In the genomic region with DNA sequence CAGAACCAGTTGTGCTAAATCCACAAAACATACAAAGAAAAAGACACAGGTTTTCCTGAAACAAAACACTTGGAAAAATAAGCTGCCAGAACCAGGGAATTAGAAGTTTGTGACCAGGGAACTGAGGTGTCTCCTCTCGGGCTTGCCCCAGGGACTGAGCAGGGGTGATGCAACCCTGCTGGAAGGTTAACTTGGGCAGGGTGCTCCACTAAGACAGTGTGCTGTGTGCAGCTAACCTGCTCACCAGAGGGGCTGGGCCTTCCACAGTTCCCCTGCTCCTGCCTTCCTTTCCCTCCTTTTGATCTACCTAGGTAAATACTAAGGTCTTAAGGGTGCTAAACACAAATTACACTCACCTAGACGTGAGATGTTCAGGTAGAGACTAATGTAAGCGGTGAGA, we compare ENCODE assay signal across 13 mouse cellular contexts. TPM values are rescaled to one million over a fixed set of nuclear protein-coding genes. Genes with fewer than 3 reads are reported as not detected.
DNase-seq lines count a peak whose midpoint lies in the region; ATAC-seq and TF ChIP-seq lines count a peak whose summit lies in the region.
"Had no signal": no experiment of that assay in that cellular context is flagged by ENCODE, and none has a peak within 500 bp of the region (broad histone marks: within the 10 kb centered on the region; RNA-seq: fewer than 3 reads in every experiment).

No protein-coding gene starts in this region.

- 45% methylated on average over 3 of the region's 3 CpGs for WGBS in embryonic facial prominence, embryonic 13.5 days
- 48% methylated on average over 3 of the region's 3 CpGs for WGBS in embryonic facial prominence, embryonic 10.5 days
- WGBS in liver, embryonic 13.5 days (ENCODE audit: insufficient replicate concordance) = 64% methylated on average over 3 of the region's 3 CpGs
- 42% methylated on average over 3 of the region's 3 CpGs for WGBS in limb, embryonic 14.5 days
- 53% methylated on average over 3 of the region's 3 CpGs for WGBS in stomach, embryonic 16.5 days
- WGBS in lung, adult 2 months = 69% methylated on average over 3 of the region's 3 CpGs
- WGBS in kidney, embryonic 14.5 days = 51% methylated on average over 3 of the region's 3 CpGs

- ATAC-seq in embryonic facial prominence, embryonic 13.5 days (ENCODE audit: insufficient number of reproducible peaks, insufficient read depth, low FRiP score, low TSS enrichment, low read depth) = no peak
- ATAC-seq in liver, embryonic 13.5 days (ENCODE audit: low read depth) = no peak
- ATAC-seq in limb, embryonic 14.5 days (ENCODE audit: low FRiP score, low read depth) = no peak
- ATAC-seq in stomach, embryonic 16.5 days (ENCODE audit: insufficient read depth, low FRiP score) = no peak
- ATAC-seq in kidney, embryonic 14.5 days (ENCODE audit: low FRiP score, low TSS enrichment) = no peak

- no peak overlapping the region for H3K9ac ChIP-seq in embryonic facial prominence, embryonic 13.5 days
- peak overlapping the region; percentile 35; the same call in 1 of the 2 replicates for H3K9ac ChIP-seq in liver, embryonic 13.5 days
- H3K9ac ChIP-seq in limb, embryonic 14.5 days (ENCODE audit: low read depth, low read length, severe bottlenecking) = 0 out of 2 replicates have a peak overlapping the region, but pooled peaks have one; percentile 26
- H3K9ac ChIP-seq in stomach, embryonic 16.5 days (ENCODE audit: low read length) = no peak overlapping the region
- H3K9ac ChIP-seq in kidney, embryonic 14.5 days (ENCODE audit: low read depth, low read length) = no peak overlapping the region
- H3K9ac ChIP-seq: lung, embryonic 15.5 days had no signal

- DNase-seq in embryonic facial prominence, embryonic 10.5 days (ENCODE audit: low spot score) = no peak
- DNase-seq in liver, embryonic 13.5 days = no peak
- DNase-seq in liver = no peak
- no peak for DNase-seq in limb, embryonic 14.5 days (ENCODE audit: low spot score)
- DNase-seq in lung, adult 2 months = no peak
- DNase-seq: cerebellum, postnatal 14 days; kidney, adult 8-10 months; thymus, postnatal 36 days had no signal

- no peaks in the 10 kb centered on the region for H3K27me3 ChIP-seq in embryonic facial prominence, embryonic 13.5 days
- H3K27me3 ChIP-seq in embryonic facial prominence, embryonic 10.5 days (replicated peaks; ENCODE audit: low read depth, poor library complexity, severe bottlenecking) = peaks cover 10% of the 10 kb centered on the region
- H3K27me3 ChIP-seq in liver, embryonic 13.5 days = no peaks in the 10 kb centered on the region
- no peaks in the 10 kb centered on the region for H3K27me3 ChIP-seq in limb, embryonic 14.5 days (ENCODE audit: control insufficient read depth, insufficient read depth, low read length)
- no peaks in the 10 kb centered on the region for H3K27me3 ChIP-seq in stomach, embryonic 16.5 days (ENCODE audit: control insufficient read depth, insufficient read depth, low read length)
- H3K27me3 ChIP-seq in kidney, embryonic 14.5 days (ENCODE audit: control insufficient read depth, insufficient read depth, low read length) = peaks cover 68% of the 10 kb centered on the region
- H3K27me3 ChIP-seq: lung, embryonic 15.5 days had no signal

- no peaks in the 10 kb centered on the region for H3K9me3 ChIP-seq in embryonic facial prominence, embryonic 13.5 days
- no peaks in the 10 kb centered on the region for H3K9me3 ChIP-seq in embryonic facial prominence, embryonic 10.5 days
- no peaks in the 10 kb centered on the region for H3K9me3 ChIP-seq in liver, embryonic 13.5 days (replicated peaks)
- H3K9me3 ChIP-seq in limb, embryonic 14.5 days (ENCODE audit: control insufficient read depth, low read length) = no peaks in the 10 kb centered on the region
- no peaks in the 10 kb centered on the region for H3K9me3 ChIP-seq in stomach, embryonic 16.5 days (replicated peaks; ENCODE audit: control insufficient read depth, low read length)
- no peaks in the 10 kb centered on the region for H3K9me3 ChIP-seq in kidney, embryonic 14.5 days (ENCODE audit: control insufficient read depth, low read length)
- H3K9me3 ChIP-seq: lung, embryonic 15.5 days had no signal

- no peak overlapping the region for H3K4me3 ChIP-seq in embryonic facial prominence, embryonic 13.5 days
- H3K4me3 ChIP-seq in embryonic facial prominence, embryonic 10.5 days = no peak overlapping the region
- H3K4me3 ChIP-seq in liver, embryonic 13.5 days (replicated peaks) = no peak overlapping the region
- no peak overlapping the region for H3K4me3 ChIP-seq in limb, embryonic 14.5 days (replicated peaks; ENCODE audit: low read length)
- H3K4me3 ChIP-seq in stomach, embryonic 16.5 days (replicated peaks; ENCODE audit: low read length) = no peak overlapping the region
- H3K4me3 ChIP-seq in lung, adult 2 months (replicated peaks; ENCODE audit: extremely low read depth, low read depth, low read length) = no peak overlapping the region
- H3K4me3 ChIP-seq in kidney, embryonic 14.5 days (ENCODE audit: low read length) = no peak overlapping the region
- H3K4me3 ChIP-seq: lung, embryonic 15.5 days had no signal

- H3K27ac ChIP-seq in embryonic facial prominence, embryonic 13.5 days = peak overlapping the region; percentile 49
- H3K27ac ChIP-seq in embryonic facial prominence, embryonic 10.5 days (replicated peaks) = no peak overlapping the region
- peak overlapping the region; percentile 32; the same call in 1 of the 2 replicates for H3K27ac ChIP-seq in liver, embryonic 13.5 days
- no peak overlapping the region for H3K27ac ChIP-seq in limb, embryonic 14.5 days (replicated peaks; ENCODE audit: low read depth, low read length)
- peak overlapping the region; percentile 75 for H3K27ac ChIP-seq in stomach, embryonic 16.5 days (ENCODE audit: low read length)
- H3K27ac ChIP-seq in kidney, embryonic 14.5 days (ENCODE audit: low read depth, low read length) = no peak overlapping the region
- H3K27ac ChIP-seq: lung, embryonic 15.5 days had no signal

- TF ChIP-seq CTCF in lung, adult 2 months (IDR thresholded peaks at IDR 0.05; ENCODE audit: insufficient read depth, low read length) = no peak

- H3K36me3 ChIP-seq in embryonic facial prominence, embryonic 13.5 days = peaks cover 28% of the 10 kb centered on the region
- H3K36me3 ChIP-seq in embryonic facial prominence, embryonic 10.5 days (replicated peaks) = peaks cover 45% of the 10 kb centered on the region
- H3K36me3 ChIP-seq in liver, embryonic 13.5 days = peaks cover 61% of the 10 kb centered on the region
- H3K36me3 ChIP-seq in limb, embryonic 14.5 days (ENCODE audit: control insufficient read depth, insufficient read depth, low read length) = peaks cover 30% of the 10 kb centered on the region
- H3K36me3 ChIP-seq in stomach, embryonic 16.5 days (ENCODE audit: control insufficient read depth, insufficient read depth, low read length) = no peaks in the 10 kb centered on the region
- no peaks in the 10 kb centered on the region for H3K36me3 ChIP-seq in kidney, embryonic 14.5 days (ENCODE audit: control insufficient read depth, insufficient read depth, low read length)
- H3K36me3 ChIP-seq: lung, embryonic 15.5 days had no signal

- peaks cover 80% of the 10 kb centered on the region for H3K4me1 ChIP-seq in embryonic facial prominence, embryonic 13.5 days
- H3K4me1 ChIP-seq in embryonic facial prominence, embryonic 10.5 days = peaks cover 54% of the 10 kb centered on the region
- H3K4me1 ChIP-seq in liver, embryonic 13.5 days (replicated peaks) = peaks cover 64% of the 10 kb centered on the region
- H3K4me1 ChIP-seq in limb, embryonic 14.5 days (ENCODE audit: control insufficient read depth, insufficient read depth, low read length) = peaks cover 61% of the 10 kb centered on the region
- H3K4me1 ChIP-seq in stomach, embryonic 16.5 days (ENCODE audit: control insufficient read depth, insufficient read depth, low read length) = peaks cover 40% of the 10 kb centered on the region
- no peaks in the 10 kb centered on the region for H3K4me1 ChIP-seq in lung, adult 2 months (ENCODE audit: control insufficient read depth, insufficient read depth, low read length)
- 0 out of 2 replicates have a peak, but pooled peaks cover 3% of the 10 kb centered on the region for H3K4me1 ChIP-seq in kidney, embryonic 14.5 days (ENCODE audit: control insufficient read depth, insufficient read depth, low read length)

- no peak overlapping the region for H3K4me2 ChIP-seq in embryonic facial prominence, embryonic 13.5 days
- no peak overlapping the region for H3K4me2 ChIP-seq in liver, embryonic 13.5 days
- H3K4me2 ChIP-seq in limb, embryonic 14.5 days (replicated peaks; ENCODE audit: low read depth, low read length, severe bottlenecking) = no peak overlapping the region
- H3K4me2 ChIP-seq in stomach, embryonic 16.5 days (ENCODE audit: low read depth, low read length) = no peak overlapping the region
- no peak overlapping the region for H3K4me2 ChIP-seq in kidney, embryonic 14.5 days (replicated peaks; ENCODE audit: low read depth, low read length)
- H3K4me2 ChIP-seq: lung, embryonic 15.5 days had no signal

- no peak for TF ChIP-seq POLR2A in limb, embryonic 14.5 days (IDR thresholded peaks at IDR 0.05; ENCODE audit: borderline replicate concordance, extremely low read depth, insufficient read depth, insufficient read length)
- TF ChIP-seq POLR2A in lung, adult 2 months (IDR thresholded peaks at IDR 0.05; ENCODE audit: borderline replicate concordance, extremely low read depth, low read depth, low read length) = no peak

RNA-seq across cellular contexts. Expression of a gene that starts 14.8 kb away (rescaled TPM):
- 70.0 and 79.1 TPM in 2 replicates for polyA plus RNA-seq in embryonic facial prominence, embryonic 13.5 days (2015; fragmentation: Nextera tagmentation; extraction: Ambion mirVana)
- 47.0 and 62.4 TPM in 2 replicates for polyA plus RNA-seq in embryonic facial prominence, embryonic 10.5 days (2016; fragmentation: Nextera tagmentation; extraction: Ambion mirVana)
- polyA plus RNA-seq in liver, embryonic 13.5 days (2015; fragmentation: Nextera tagmentation; extraction: Ambion mirVana) = 37.9 and 45.0 TPM in 2 replicates
- polyA plus RNA-seq in limb, embryonic 14.5 days (2012; rRNA removed) = 33.8 and 38.2 TPM in 2 replicates
- polyA plus RNA-seq in limb, embryonic 14.5 days (2014; fragmentation: Nextera tagmentation; extraction: Ambion mirVana) = 61.7 and 74.9 TPM in 2 replicates
- polyA plus RNA-seq in stomach, embryonic 16.5 days (2015; fragmentation: Nextera tagmentation; extraction: Ambion mirVana) = 24.9 and 25.5 TPM in 2 replicates
- 0.96 and 1.5 TPM in 2 replicates for polyA plus RNA-seq in lung, adult 2 months (2012; rRNA removed)
- polyA plus RNA-seq in kidney, embryonic 14.5 days (2014; fragmentation: Nextera tagmentation; extraction: Ambion mirVana) = 2.6 and 2.8 TPM in 2 replicates

RNA-seq across cellular contexts. Expression of a gene that starts 17.8 kb away (rescaled TPM):
- polyA plus RNA-seq in embryonic facial prominence, embryonic 13.5 days (2015; fragmentation: Nextera tagmentation; extraction: Ambion mirVana) = not detected in 2 replicates
- not detected in 2 replicates for polyA plus RNA-seq in embryonic facial prominence, embryonic 10.5 days (2016; fragmentation: Nextera tagmentation; extraction: Ambion mirVana)
- polyA plus RNA-seq in liver, embryonic 13.5 days (2015; fragmentation: Nextera tagmentation; extraction: Ambion mirVana) = not detected in 2 replicates
- polyA plus RNA-seq in limb, embryonic 14.5 days (2012; rRNA removed) = 0.19 TPM in 1 of 2 replicates, not detected in the other
- not detected in 2 replicates for polyA plus RNA-seq in limb, embryonic 14.5 days (2014; fragmentation: Nextera tagmentation; extraction: Ambion mirVana)
- polyA plus RNA-seq in stomach, embryonic 16.5 days (2015; fragmentation: Nextera tagmentation; extraction: Ambion mirVana) = not detected in 2 replicates
- polyA plus RNA-seq in lung, adult 2 months (2012; rRNA removed) = not detected in 2 replicates
- polyA plus RNA-seq in kidney, embryonic 14.5 days (2014; fragmentation: Nextera tagmentation; extraction: Ambion mirVana) = not detected in 2 replicates
- polyA plus RNA-seq: heart, embryonic 16.5 days; lung, embryonic 15.5 days had no signal

Comparison
In these comparisons a context has a peak if more than half of its experiments do, and no peak if none do; other contexts are left out.
1. H3K27ac ChIP-seq: peak in embryonic facial prominence, embryonic 13.5 days (single experiment), liver, embryonic 13.5 days (single experiment) and stomach, embryonic 16.5 days (single experiment); none in embryonic facial prominence, embryonic 10.5 days (single experiment), limb, embryonic 14.5 days (single experiment) and kidney, embryonic 14.5 days (single experiment).
2. H3K9ac ChIP-seq: peak in liver, embryonic 13.5 days (single experiment) and limb, embryonic 14.5 days (single experiment); none in embryonic facial prominence, embryonic 13.5 days (single experiment), stomach, embryonic 16.5 days (single experiment) and kidney, embryonic 14.5 days (single experiment).